In the genomic region with DNA sequence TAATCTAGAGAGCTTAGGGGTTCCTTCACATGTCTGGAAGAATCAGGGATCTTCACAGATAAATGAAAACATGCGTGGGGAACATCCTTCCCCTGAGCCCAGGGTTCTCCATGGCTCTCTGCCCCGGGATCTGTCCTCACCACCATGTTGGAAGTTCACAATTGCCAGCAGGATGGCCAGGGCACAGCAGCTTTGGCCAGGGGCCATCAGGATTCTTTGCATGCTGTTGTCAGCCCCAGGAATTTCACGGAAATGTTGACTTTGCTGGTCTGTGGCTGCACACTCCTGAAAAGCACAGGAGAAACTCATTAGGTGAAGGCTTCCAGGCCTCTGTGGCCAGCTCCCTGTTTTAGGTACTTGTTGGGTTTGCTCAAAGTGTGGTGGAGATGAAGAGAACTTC, we compare ENCODE assay signal across 27 mouse cellular contexts. TPM values are rescaled to one million over a fixed set of nuclear protein-coding genes. Genes with fewer than 3 reads are reported as not detected.
DNase-seq lines count a peak whose midpoint lies in the region; ATAC-seq lines count a peak whose summit lies in the region.
"Had no signal": no experiment of that assay in that cellular context is flagged by ENCODE, and none has a peak within 500 bp of the region (broad histone marks: within the 10 kb centered on the region; RNA-seq: fewer than 3 reads in every experiment).

No protein-coding gene starts in this region.

- no peak overlapping the region for H3K9ac ChIP-seq in forebrain, embryonic 14.5 days (ENCODE audit: low read length)
- no peak overlapping the region for H3K9ac ChIP-seq in midbrain, embryonic 15.5 days
- H3K9ac ChIP-seq: embryonic facial prominence, embryonic 12.5 days; hindbrain, embryonic 15.5 days; limb, embryonic 13.5 days; liver, embryonic 14.5 days; midbrain, embryonic 12.5 days; neural tube, embryonic 12.5 days had no signal

- H3K4me1 ChIP-seq in forebrain, embryonic 10.5 days: peaks cover 10% of the 10 kb centered on the region
- H3K4me1 ChIP-seq in forebrain, embryonic 14.5 days (ENCODE audit: control insufficient read depth, insufficient read depth, low read length): no peaks in the 10 kb centered on the region
- H3K4me1 ChIP-seq in midbrain, embryonic 10.5 days: peaks cover 5% of the 10 kb centered on the region
- peaks cover 5% of the 10 kb centered on the region for H3K4me1 ChIP-seq in midbrain, embryonic 15.5 days
- H3K4me1 ChIP-seq in limb, embryonic 10.5 days: peaks cover 10% of the 10 kb centered on the region
- H3K4me1 ChIP-seq: hindbrain, embryonic 15.5 days; midbrain, embryonic 12.5 days; neural tube, embryonic 12.5 days had no signal

- no peak overlapping the region for H3K4me3 ChIP-seq in forebrain, embryonic 10.5 days
- H3K4me3 ChIP-seq in forebrain, embryonic 14.5 days (ENCODE audit: low read depth, low read length): no peak overlapping the region
- H3K4me3 ChIP-seq in midbrain, embryonic 10.5 days: no peak overlapping the region
- H3K4me3 ChIP-seq in midbrain, embryonic 15.5 days: no peak overlapping the region
- H3K4me3 ChIP-seq in limb, embryonic 10.5 days: no peak overlapping the region
- H3K4me3 ChIP-seq: embryonic facial prominence, embryonic 12.5 days; erythroblast, embryonic 14.5 days; hindbrain, embryonic 15.5 days; limb, embryonic 13.5 days; midbrain, embryonic 12.5 days; neural tube, embryonic 12.5 days had no signal

- DNase-seq in forebrain, embryonic 10.5 days (ENCODE audit: extremely low spot score, low spot score): no peak
- DNase-seq in forebrain, embryonic 14.5 days (ENCODE audit: low spot score): no peak
- DNase-seq in kidney, postnatal 14 days: peak; percentile 31
- DNase-seq in kidney, adult 9 months: no peak
- DNase-seq in midbrain, embryonic 10.5 days (ENCODE audit: low spot score): no peak
- DNase-seq in limb, embryonic 10.5 days (ENCODE audit: low spot score): no peak
- DNase-seq in layer of hippocampus, postnatal 25 days (ENCODE audit: extremely low spot score in 1 of 2, low spot score in 1 of 2): no peak
- DNase-seq: B cell, adult 2 months; cerebellum, adult 2 months; gastrocnemius, postnatal 36 days; right cerebral cortex, adult 18-20 months had no signal

- H3K9me3 ChIP-seq in forebrain, embryonic 10.5 days: 0 out of 2 replicates have a peak, but pooled peaks cover 2% of the 10 kb centered on the region
- no peaks in the 10 kb centered on the region for H3K9me3 ChIP-seq in forebrain, embryonic 14.5 days (replicated peaks; ENCODE audit: control insufficient read depth, low read length)
- no peaks in the 10 kb centered on the region; the same call in 1 of the 2 replicates for H3K9me3 ChIP-seq in midbrain, embryonic 10.5 days (replicated peaks)
- no peaks in the 10 kb centered on the region for H3K9me3 ChIP-seq in midbrain, embryonic 15.5 days
- H3K9me3 ChIP-seq in limb, embryonic 10.5 days (replicated peaks): no peaks in the 10 kb centered on the region
- H3K9me3 ChIP-seq: embryonic facial prominence, embryonic 12.5 days; hindbrain, embryonic 15.5 days; limb, embryonic 13.5 days; midbrain, embryonic 12.5 days had no signal

- ATAC-seq in forebrain, embryonic 14.5 days: no peak
- ATAC-seq in midbrain, embryonic 15.5 days (replicated peaks): no peak
- ATAC-seq: forebrain, embryonic 16.5 days; intestine, postnatal 0 days had no signal

- no peak overlapping the region for H3K4me2 ChIP-seq in forebrain, embryonic 14.5 days (ENCODE audit: low read length)
- H3K4me2 ChIP-seq in midbrain, embryonic 15.5 days: no peak overlapping the region
- H3K4me2 ChIP-seq: embryonic facial prominence, embryonic 12.5 days; heart, embryonic 11.5 days; hindbrain, embryonic 15.5 days; limb, embryonic 13.5 days; midbrain, embryonic 12.5 days; neural tube, embryonic 12.5 days had no signal

- WGBS in forebrain, embryonic 10.5 days: 76% methylated on average over 3 of the region's 3 CpGs
- 77% methylated on average over 3 of the region's 3 CpGs for whole genome bisulfite sequencing in forebrain, embryonic 14.5 days
- 79% methylated on average over 3 of the region's 3 CpGs for WGBS in midbrain, embryonic 10.5 days
- WGBS in midbrain, embryonic 15.5 days: 77% methylated on average over 3 of the region's 3 CpGs
- WGBS in limb, embryonic 10.5 days: 85% methylated on average over 3 of the region's 3 CpGs

- H3K27me3 ChIP-seq in forebrain, embryonic 10.5 days (ENCODE audit: poor library complexity, severe bottlenecking): no peaks in the 10 kb centered on the region
- H3K27me3 ChIP-seq in forebrain, embryonic 14.5 days (replicated peaks; ENCODE audit: control insufficient read depth, insufficient read depth, low read length): no peaks in the 10 kb centered on the region
- no peaks in the 10 kb centered on the region for H3K27me3 ChIP-seq in midbrain, embryonic 10.5 days (ENCODE audit: low read depth, poor library complexity, severe bottlenecking)
- no peaks in the 10 kb centered on the region for H3K27me3 ChIP-seq in midbrain, embryonic 15.5 days (replicated peaks)
- peaks cover 3% of the 10 kb centered on the region; the same call in 1 of the 2 replicates for H3K27me3 ChIP-seq in limb, embryonic 10.5 days (ENCODE audit: low read depth, poor library complexity, severe bottlenecking)
- H3K27me3 ChIP-seq: embryonic facial prominence, embryonic 12.5 days; hindbrain, embryonic 15.5 days; neural tube, embryonic 12.5 days had no signal

- H3K27ac ChIP-seq in forebrain, embryonic 10.5 days: 0 out of 2 replicates have a peak overlapping the region, but pooled peaks have one; percentile 62
- H3K27ac ChIP-seq in forebrain, embryonic 14.5 days (ENCODE audit: low read depth, low read length): no peak overlapping the region
- peak overlapping the region; percentile 63; the same call in 1 of the 2 replicates for H3K27ac ChIP-seq in midbrain, embryonic 10.5 days (replicated peaks)
- H3K27ac ChIP-seq in midbrain, embryonic 15.5 days: no peak overlapping the region
- peak overlapping the region; percentile 17; the same call in 1 of the 2 replicates for H3K27ac ChIP-seq in limb, embryonic 10.5 days
- H3K27ac ChIP-seq: embryonic facial prominence, embryonic 12.5 days; hindbrain, embryonic 15.5 days; limb, embryonic 13.5 days; liver, embryonic 14.5 days; midbrain, embryonic 12.5 days; neural tube, embryonic 12.5 days; stomach, postnatal 0 days had no signal

- no peaks in the 10 kb centered on the region for H3K36me3 ChIP-seq in forebrain, embryonic 10.5 days (replicated peaks)
- H3K36me3 ChIP-seq in forebrain, embryonic 14.5 days (ENCODE audit: control insufficient read depth, insufficient read depth, low read length): no peaks in the 10 kb centered on the region
- H3K36me3 ChIP-seq in midbrain, embryonic 10.5 days: peaks cover 4% of the 10 kb centered on the region; the same call in 1 of the 2 replicates
- no peaks in the 10 kb centered on the region for H3K36me3 ChIP-seq in midbrain, embryonic 15.5 days (replicated peaks)
- H3K36me3 ChIP-seq in limb, embryonic 10.5 days: no peaks in the 10 kb centered on the region
- H3K36me3 ChIP-seq: embryonic facial prominence, embryonic 12.5 days; midbrain, embryonic 12.5 days; neural tube, embryonic 12.5 days had no signal

RNA-seq across cellular contexts. Expression of gene Pdzk1, which starts 20.4 kb away (rescaled TPM):
- polyA plus RNA-seq in forebrain, embryonic 10.5 days (2016; fragmentation: Nextera tagmentation; extraction: Ambion mirVana): not detected in 2 replicates
- polyA plus RNA-seq in forebrain, embryonic 14.5 days (2014; fragmentation: Nextera tagmentation; extraction: Ambion mirVana): 0.28 TPM in 1 of 2 replicates, not detected in the other
- polyA plus RNA-seq in midbrain, embryonic 10.5 days (2016; fragmentation: Nextera tagmentation; extraction: Ambion mirVana): 0.57 and 1.0 TPM in 2 replicates
- 0.17 and 0.36 TPM in 2 replicates for polyA plus RNA-seq in midbrain, embryonic 15.5 days (2015; fragmentation: Nextera tagmentation; extraction: Ambion mirVana)
- polyA plus RNA-seq in limb, embryonic 10.5 days (2016; fragmentation: Nextera tagmentation; extraction: Ambion mirVana): not detected in 2 replicates
- total RNA-seq in layer of hippocampus, postnatal 25 days (2021): under 1 TPM; 0.22 to 0.35 TPM
- total RNA-seq: gastrocnemius, postnatal 36 days; left cerebral cortex, postnatal 10 days had no signal
- polyA plus RNA-seq: embryonic facial prominence, embryonic 12.5 days; erythroblast, embryonic 14.5 days; limb, embryonic 13.5 days; midbrain, embryonic 12.5 days; neural tube, embryonic 12.5 days had no signal

RNA-seq across cellular contexts. Expression of gene Cd160, which starts 20.5 kb away (rescaled TPM):
- 0.05 and 0.18 TPM in 2 replicates for polyA plus RNA-seq in forebrain, embryonic 10.5 days (2016; fragmentation: Nextera tagmentation; extraction: Ambion mirVana)
- polyA plus RNA-seq in forebrain, embryonic 14.5 days (2014; fragmentation: Nextera tagmentation; extraction: Ambion mirVana): 0.18 and 0.40 TPM in 2 replicates
- 0.10 and 0.22 TPM in 2 replicates for polyA plus RNA-seq in midbrain, embryonic 10.5 days (2016; fragmentation: Nextera tagmentation; extraction: Ambion mirVana)
- polyA plus RNA-seq in midbrain, embryonic 15.5 days (2015; fragmentation: Nextera tagmentation; extraction: Ambion mirVana): 0.19 and 0.22 TPM in 2 replicates
- 0.13 TPM in 1 of 2 replicates, not detected in the other for polyA plus RNA-seq in limb, embryonic 10.5 days (2016; fragmentation: Nextera tagmentation; extraction: Ambion mirVana)
- total RNA-seq in layer of hippocampus, postnatal 25 days (2021): not detected
- total RNA-seq: gastrocnemius, postnatal 36 days; heart, postnatal 14 days; layer of hippocampus, postnatal 10 days; left cerebral cortex, postnatal 10 days had no signal
- polyA plus RNA-seq: cerebellum, adult 2 months; cortical plate, adult 2 months; erythroblast, embryonic 14.5 days had no signal

Comparison
In these comparisons a context has a peak if more than half of its experiments do, and no peak if none do; other contexts are left out.
1. H3K27ac ChIP-seq: peak in forebrain, embryonic 10.5 days (single experiment), midbrain, embryonic 10.5 days (single experiment) and limb, embryonic 10.5 days (single experiment); none in forebrain, embryonic 14.5 days (single experiment) and midbrain, embryonic 15.5 days (single experiment).